Mouse (Mus musculus) spleen, postnatal 36 days (tissue): ENCODE measurements around the gene Draxin.
"Not testable (repeated sequence)": the region's sequence is repeated elsewhere in the genome, so short reads cannot be mapped to it uniquely, and the experiment has no call there.

Experiments
- DNase-seq, 2 experiments: peaks; one replicate each; pipeline ENCODE4 v3.0.0; 2022; ENCODE audit warnings: low spot score in 2 of 2, mixed read lengths in 1 of 2

Gene Draxin

GRCm38 (mm10) chr4:148152547-148152946, 22.0 kb upstream of the Draxin start:
- DNase-seq, result no peak

- DNase-seq, result peak; percentile 77 to 80
Measured at GRCm38 (mm10) chr4:148151267-148152168, 21.0 kb upstream of the Draxin start, which contains the start of gene Fbxo6. Gene Fbxo6 (minus strand): TSS chr4:148152140.

DNA sequence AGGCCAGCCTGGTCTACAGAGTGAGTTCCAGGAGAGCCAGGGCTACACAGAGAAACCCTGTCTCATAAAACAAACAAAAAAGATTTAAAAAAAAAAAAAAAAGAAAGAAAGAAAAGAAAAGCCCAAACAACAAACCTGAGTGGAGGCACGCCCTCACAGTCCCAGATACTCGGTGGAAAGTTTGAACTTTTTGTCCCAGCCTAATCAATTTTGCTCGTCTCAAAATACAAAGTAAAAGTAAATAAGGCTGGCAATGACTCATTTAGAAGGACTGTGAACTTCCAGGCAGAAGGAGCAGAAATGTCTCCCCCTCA, 20.4 kb upstream of the Draxin start:
- DNase-seq, result no peak

DNA sequence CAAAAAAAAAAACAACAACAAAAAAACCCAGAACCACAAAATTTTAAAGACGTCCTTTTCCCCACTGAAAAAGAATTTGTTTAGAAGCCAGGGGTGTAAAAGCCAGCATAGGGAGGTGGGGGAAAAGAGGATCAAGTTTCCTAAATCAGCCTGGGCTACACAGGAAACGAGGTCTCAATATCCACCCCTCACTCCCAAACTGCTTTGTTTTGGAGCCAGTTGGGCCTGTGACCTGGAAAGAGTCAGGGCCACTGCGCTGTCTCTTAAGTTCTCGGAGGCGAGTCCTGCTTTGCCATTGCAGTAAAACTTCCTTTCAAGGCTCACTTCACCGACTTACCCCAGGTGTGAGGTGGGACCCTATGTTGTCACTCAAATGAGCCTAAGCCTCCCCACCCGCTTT, 19.7 kb upstream of the Draxin start:
- DNase-seq, result no peak

GRCm38 (mm10) chr4:148149540-148149939, 19.0 kb upstream of the Draxin start:
- no peak for DNase-seq

DNA sequence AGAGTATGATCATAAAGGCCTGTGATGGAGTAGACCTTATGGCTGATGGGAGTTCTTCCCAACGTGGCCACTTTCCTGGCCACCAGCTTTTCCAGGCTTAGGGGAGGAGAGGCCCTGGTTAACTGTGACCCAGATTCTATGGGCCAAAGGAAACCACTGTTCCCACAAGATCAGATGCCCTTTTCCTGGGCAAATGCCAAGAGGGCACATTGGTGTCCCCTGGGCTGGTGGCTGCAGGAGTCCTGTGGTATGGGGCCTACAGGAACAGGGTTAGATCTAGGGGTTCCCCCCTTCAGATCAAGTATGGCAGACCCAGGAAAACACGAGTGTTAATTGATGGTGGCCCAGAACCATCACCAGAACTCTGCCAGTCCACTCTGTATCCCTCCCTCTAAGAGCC, 17.2 kb upstream of the Draxin start:
- no peak for DNase-seq

DNA sequence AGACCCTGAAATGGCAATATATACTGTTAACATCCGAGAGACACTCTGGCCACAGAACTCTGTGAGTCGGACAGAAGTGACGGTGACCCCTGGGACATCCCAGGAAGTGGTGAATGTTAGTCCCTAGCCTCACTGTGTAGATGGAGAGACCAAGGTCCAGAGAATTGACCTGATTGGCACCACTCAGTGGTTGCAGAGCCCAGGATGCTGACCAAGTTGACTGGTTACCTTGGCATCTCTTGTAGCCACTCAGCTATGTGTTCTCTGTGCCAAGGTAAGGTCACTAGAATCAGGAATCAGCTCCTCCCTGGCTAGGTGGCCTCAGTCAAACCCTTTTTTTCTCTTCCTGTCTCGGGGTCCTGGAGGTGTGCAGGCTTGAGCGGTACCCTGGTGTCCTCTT, 13.2 kb upstream of the Draxin start:
- DNase-seq, result no peak

- DNase-seq, result peak; percentile 93 to 95
Measured at GRCm38 (mm10) chr4:148140098-148141011, 9.9 kb upstream of the Draxin start.

DNA sequence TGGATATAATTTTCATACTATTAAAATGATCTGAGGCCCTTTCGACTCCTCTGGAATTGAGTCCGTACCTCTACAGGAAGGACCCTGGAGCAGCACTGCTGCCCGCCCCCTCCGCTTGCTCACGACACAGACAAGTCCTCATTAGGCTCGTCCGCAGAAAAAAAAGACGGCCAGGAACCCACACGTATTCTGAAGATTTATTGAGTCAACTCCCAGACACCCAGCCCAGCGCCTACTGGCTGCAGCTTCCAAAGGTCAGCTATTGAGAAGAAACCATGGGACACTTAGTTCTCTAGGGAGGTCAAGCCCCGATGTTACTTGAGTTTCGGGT, 9.2 kb upstream of the Draxin start:
- no peak for DNase-seq

GRCm38 (mm10) chr4:148137503-148137902, 7.0 kb upstream of the Draxin start:
- no peak for DNase-seq

GRCm38 (mm10) chr4:148134988-148135387, 4.5 kb upstream of the Draxin start:
- DNase-seq, result no peak

- DNase-seq, result no peak
Measured at GRCm38 (mm10) chr4:148131497-148132081, 1.1 kb upstream of the Draxin start.

GRCm38 (mm10) chr4:148130133-148130532, 365 bp downstream of the Draxin start, which contains the start of gene Mad2l2:
Gene Mad2l2 (plus strand): TSS chr4:148130384.
- DNase-seq, result no peak

- no peak for DNase-seq
Measured at GRCm38 (mm10) chr4:148128672-148129071, 1.8 kb downstream of the Draxin start.

DNA sequence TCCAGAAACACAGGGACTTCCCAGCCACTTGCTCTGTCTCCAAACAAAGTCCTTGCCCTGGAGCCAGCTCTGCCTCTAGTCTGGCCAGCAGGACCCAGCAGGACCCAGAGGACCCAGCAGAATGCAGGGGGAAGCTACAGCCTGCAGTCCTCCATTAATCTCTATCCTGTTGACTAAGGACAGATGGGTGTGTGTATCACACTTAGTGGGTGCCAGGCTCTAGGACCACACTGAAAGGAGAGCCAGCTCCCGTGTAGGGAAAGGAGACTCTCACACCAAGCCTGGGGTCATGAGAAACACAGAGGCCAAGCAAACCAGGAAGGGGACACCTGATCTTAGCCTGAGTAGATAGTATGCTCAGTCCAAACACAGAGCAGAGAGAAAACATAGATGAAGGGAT, 2.3 kb downstream of the Draxin start:
- no peak for DNase-seq

- no peak for DNase-seq
Measured at GRCm38 (mm10) chr4:148122694-148123066, 7.8 kb downstream of the Draxin start.

- no peak for DNase-seq
Measured at GRCm38 (mm10) chr4:148121982-148122693, 8.4 kb downstream of the Draxin start.

DNA sequence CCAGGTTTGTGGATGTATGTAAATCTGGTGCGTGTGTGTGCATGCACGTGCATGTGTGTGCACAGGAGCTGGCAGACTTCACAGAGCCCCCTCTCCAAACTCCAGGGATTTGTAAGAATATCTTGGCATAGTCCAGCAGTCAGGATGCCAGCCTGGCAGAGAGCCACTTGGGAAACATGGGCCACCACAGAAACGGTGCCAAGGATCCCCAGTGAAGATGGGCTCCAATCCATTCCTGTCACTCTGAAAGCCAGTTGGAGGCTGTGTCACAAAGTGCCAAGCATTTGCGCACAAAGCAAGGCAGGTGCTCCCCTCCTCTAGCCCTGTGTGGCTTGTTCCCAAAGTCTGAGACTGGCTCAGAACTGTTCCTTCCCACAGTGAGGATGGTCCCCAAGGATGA, 9.1 kb downstream of the Draxin start:
- DNase-seq, result no peak

- DNase-seq, result no peak
Measured at GRCm38 (mm10) chr4:148120555-148120954, 9.9 kb downstream of the Draxin start.

DNA sequence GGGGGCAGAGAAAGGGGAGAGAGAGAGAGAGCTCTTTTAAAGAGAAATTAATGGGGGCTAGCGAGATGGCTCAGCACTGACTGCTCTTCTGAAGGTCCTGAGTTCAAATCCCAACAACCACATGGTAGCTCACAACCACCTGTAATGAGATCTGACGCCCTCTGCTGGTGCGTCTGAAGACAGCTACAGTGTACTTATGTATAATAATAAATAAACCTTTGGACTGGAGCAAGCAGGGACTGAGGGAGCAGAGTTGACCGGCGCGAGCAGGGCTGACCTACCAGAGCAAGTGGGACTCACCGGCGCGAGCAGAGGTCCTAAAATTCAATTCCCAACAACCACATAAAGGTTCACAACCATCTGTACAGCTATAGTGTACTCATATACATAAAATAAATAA, 10.9 kb downstream of the Draxin start:
- DNase-seq, result not testable (repeated sequence)

- DNase-seq, result no peak
Measured at GRCm38 (mm10) chr4:148117392-148117791, 13.1 kb downstream of the Draxin start.

DNA sequence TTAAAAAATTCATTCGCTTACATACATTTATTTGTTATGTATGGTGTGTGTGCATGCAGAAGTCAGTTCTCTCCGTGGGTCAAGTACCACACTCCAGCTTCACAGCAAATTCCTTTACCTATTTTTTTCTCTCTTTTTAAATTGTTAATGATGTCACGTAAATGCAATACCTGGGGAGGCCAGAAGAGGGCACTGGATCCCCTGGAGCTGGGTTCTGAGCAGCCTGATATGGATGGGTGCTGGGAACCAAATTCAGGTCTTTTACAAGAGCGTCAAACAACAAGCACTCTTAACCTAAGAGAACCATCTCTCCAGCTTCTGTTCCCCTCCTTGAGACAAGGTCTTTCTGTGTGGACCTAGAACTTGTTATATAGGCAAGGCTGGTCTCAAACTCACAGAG, 13.8 kb downstream of the Draxin start:
- no peak for DNase-seq
